Mouse (Mus musculus) lung, postnatal 0 days (tissue): ENCODE results near the gene Klhl42.

Experiments
- CTCF ChIP-seq: IDR thresholded peaks from 2 replicates; pipeline ENCODE4 v1.5.1; 2016; ENCODE audit warnings: antibody characterized with exemption, mild to moderate bottlenecking
- EP300 ChIP-seq: IDR thresholded peaks from 2 replicates; pipeline ENCODE4 v1.6.1; 2016; ENCODE audit warnings: antibody characterized with exemption, mild to moderate bottlenecking, control low read depth

DNA sequence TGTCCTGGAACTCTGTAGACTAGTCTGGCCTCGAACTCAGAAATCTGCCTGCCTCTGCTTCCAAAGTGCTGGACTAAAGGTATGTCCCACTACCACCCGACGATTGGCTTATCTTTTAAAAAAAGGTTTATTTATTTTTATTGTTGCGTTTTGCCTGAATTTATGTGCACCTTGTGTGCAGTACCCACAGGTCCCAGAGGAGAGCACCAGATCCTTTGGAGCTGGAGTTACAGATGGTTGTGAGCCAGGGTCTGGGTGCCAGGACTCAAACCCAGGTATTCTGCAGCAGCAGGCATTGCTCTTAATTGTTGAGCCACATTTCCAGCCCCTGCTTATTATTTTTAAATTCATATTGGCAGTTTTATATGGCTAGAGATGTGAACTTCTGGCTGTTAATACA, 4.9 kb downstream of the Klhl42 start:
- TF ChIP-seq CTCF, result no peak
- TF ChIP-seq EP300, result no peak
